Mouse (Mus musculus): ENCODE data around the gene Aldh16a1. TPM values are rescaled to one million over a fixed set of nuclear protein-coding genes. Genes with fewer than 3 reads are reported as not detected.

Gene Aldh16a1
- 33.3 and 47.6 TPM in 2 replicates for total RNA-seq (2014; rRNA removed)
- 116 and 162 TPM in 2 replicates for polyA plus RNA-seq (2012; rRNA removed)

- Histone ChIP-seq H3K27me3 (ENCODE audit: control insufficient read depth, insufficient read depth, low read length) (no peaks in the 10 kb centered on the region), H3K27ac (replicated peaks; ENCODE audit: insufficient read depth, low read depth, low read length) (peak within 1 kb of the TSS; percentile 97), H3K36me3 (ENCODE audit: control insufficient read depth, insufficient read depth, low read length) (no peaks in the 10 kb centered on the region), H3K4me1 (ENCODE audit: control insufficient read depth, insufficient read depth, low read length) (peaks cover 5% of the 10 kb centered on the region; the same call in 1 of the 2 replicates), H3K79me2 (ENCODE audit: control insufficient read depth, insufficient read depth, low read length) (no peaks in the 10 kb centered on the region), H3K9ac (ENCODE audit: low read depth, low read length) (peak within 1 kb of the TSS; percentile 99), H3K4me3 (ENCODE audit: insufficient read depth, low read depth, low read length) (peak within 1 kb of the TSS; percentile 85)
- DNase-seq (ENCODE audit: extremely low read depth, low read depth, low spot score), result peak; percentile 82
- WGBS, result under 1% methylated on average over 69 of the region's 69 CpGs
- TF ChIP-seq CTCF (IDR thresholded peaks at IDR 0.05; ENCODE audit: low read depth, low read length) (peak; percentile 55), POLR2A (IDR thresholded peaks at IDR 0.05; ENCODE audit: extremely low read depth, insufficient read depth, low read length) (peak; percentile 90)
Measured at GRCm38 (mm10) chr7:45154096-45154992, at the start of gene Aldh16a1, which contains the start of gene Pih1d1. Aldh16a1 (minus strand) TSS chr7:45154584. Pih1d1 (plus strand) TSS chr7:45154303.

GRCm38 (mm10) chr7:45202654-45203053 is 48.3 kb upstream of the Aldh16a1 start:
- WGBS, result 65% methylated on average over 10 of the region's 10 CpGs
- H3K9ac ChIP-seq (ENCODE audit: low read depth, low read length), result no peak overlapping the region
- no peaks in the 10 kb centered on the region for H3K36me3 ChIP-seq (ENCODE audit: control insufficient read depth, insufficient read depth, low read length)
- no peak overlapping the region for H3K27ac ChIP-seq (replicated peaks; ENCODE audit: insufficient read depth, low read depth, low read length)
- DNase-seq (ENCODE audit: extremely low read depth, low read depth, low spot score), result no peak
- TF ChIP-seq POLR2A (IDR thresholded peaks at IDR 0.05; ENCODE audit: extremely low read depth, insufficient read depth, low read length) (no peak), CTCF (IDR thresholded peaks at IDR 0.05; ENCODE audit: low read depth, low read length) (no peak)
- H3K4me1 ChIP-seq (ENCODE audit: control insufficient read depth, insufficient read depth, low read length), result no peaks in the 10 kb centered on the region
- H3K27me3 ChIP-seq (ENCODE audit: control insufficient read depth, insufficient read depth, low read length), result no peaks in the 10 kb centered on the region
- H3K79me2 ChIP-seq (ENCODE audit: control insufficient read depth, insufficient read depth, low read length), result no peaks in the 10 kb centered on the region
- no peak overlapping the region for H3K4me3 ChIP-seq (ENCODE audit: insufficient read depth, low read depth, low read length)

GRCm38 (mm10) chr7:45198961-45199360 is 44.6 kb upstream of the Aldh16a1 start:
- H3K79me2 ChIP-seq (ENCODE audit: control insufficient read depth, insufficient read depth, low read length), result no peaks in the 10 kb centered on the region
- WGBS, result 80% methylated on average over 11 of the region's 11 CpGs
- H3K9ac ChIP-seq (ENCODE audit: low read depth, low read length), result no peak overlapping the region
- H3K27ac ChIP-seq (replicated peaks; ENCODE audit: insufficient read depth, low read depth, low read length), result no peak overlapping the region
- H3K4me3 ChIP-seq (ENCODE audit: insufficient read depth, low read depth, low read length), result no peak overlapping the region
- no peak for DNase-seq (ENCODE audit: extremely low read depth, low read depth, low spot score)
- H3K4me1 ChIP-seq (ENCODE audit: control insufficient read depth, insufficient read depth, low read length), result no peaks in the 10 kb centered on the region
- no peaks in the 10 kb centered on the region for H3K36me3 ChIP-seq (ENCODE audit: control insufficient read depth, insufficient read depth, low read length)
- no peak for TF ChIP-seq POLR2A (IDR thresholded peaks at IDR 0.05; ENCODE audit: extremely low read depth, insufficient read depth, low read length)
- TF ChIP-seq CTCF (IDR thresholded peaks at IDR 0.05; ENCODE audit: low read depth, low read length), result no peak
- H3K27me3 ChIP-seq (ENCODE audit: control insufficient read depth, insufficient read depth, low read length), result no peaks in the 10 kb centered on the region

DNA sequence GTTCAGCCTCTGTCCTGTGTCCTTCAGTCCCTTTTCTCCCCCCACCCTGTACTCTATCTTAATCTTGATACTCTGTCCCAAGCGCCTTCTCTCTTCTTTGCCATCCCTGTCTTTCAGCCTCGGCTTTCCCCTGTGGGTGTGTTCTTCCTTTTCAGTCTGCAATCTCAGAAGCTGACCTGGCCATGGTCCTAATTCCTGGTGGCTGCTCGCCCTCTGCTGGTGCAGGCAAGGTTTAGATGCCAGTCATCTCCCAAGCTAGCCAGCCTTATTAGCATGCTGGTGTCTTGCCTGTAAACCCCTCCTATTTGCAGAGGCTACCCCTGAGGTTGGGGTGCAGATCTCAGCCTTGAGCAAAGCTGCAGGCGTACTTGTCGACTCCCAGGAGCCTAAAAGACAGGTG is 44.1 kb upstream of the Aldh16a1 start:
- DNase-seq (ENCODE audit: extremely low read depth, low read depth, low spot score), result peak; percentile 52
- Histone ChIP-seq H3K9ac (ENCODE audit: low read depth, low read length) (no peak overlapping the region), H3K4me1 (ENCODE audit: control insufficient read depth, insufficient read depth, low read length) (no peaks in the 10 kb centered on the region), H3K4me3 (ENCODE audit: insufficient read depth, low read depth, low read length) (no peak overlapping the region), H3K27ac (replicated peaks; ENCODE audit: insufficient read depth, low read depth, low read length) (no peak overlapping the region), H3K27me3 (ENCODE audit: control insufficient read depth, insufficient read depth, low read length) (no peaks in the 10 kb centered on the region), H3K36me3 (ENCODE audit: control insufficient read depth, insufficient read depth, low read length) (no peaks in the 10 kb centered on the region), H3K79me2 (ENCODE audit: control insufficient read depth, insufficient read depth, low read length) (no peaks in the 10 kb centered on the region)
- WGBS, result 11% methylated on average over 5 of the region's 5 CpGs
- no peak for TF ChIP-seq POLR2A (IDR thresholded peaks at IDR 0.05; ENCODE audit: extremely low read depth, insufficient read depth, low read length)
- peak; percentile 95 for TF ChIP-seq CTCF (IDR thresholded peaks at IDR 0.05; ENCODE audit: low read depth, low read length)

GRCm38 (mm10) chr7:45196994-45197393 is 42.6 kb upstream of the Aldh16a1 start:
- no peak overlapping the region for H3K27ac ChIP-seq (replicated peaks; ENCODE audit: insufficient read depth, low read depth, low read length)
- H3K79me2 ChIP-seq (ENCODE audit: control insufficient read depth, insufficient read depth, low read length), result no peaks in the 10 kb centered on the region
- TF ChIP-seq CTCF (IDR thresholded peaks at IDR 0.05; ENCODE audit: low read depth, low read length) (no peak), POLR2A (IDR thresholded peaks at IDR 0.05; ENCODE audit: extremely low read depth, insufficient read depth, low read length) (no peak)
- H3K9ac ChIP-seq (ENCODE audit: low read depth, low read length), result no peak overlapping the region
- H3K4me3 ChIP-seq (ENCODE audit: insufficient read depth, low read depth, low read length), result no peak overlapping the region
- WGBS, result 73% methylated on average over 5 of the region's 5 CpGs
- no peaks in the 10 kb centered on the region for H3K27me3 ChIP-seq (ENCODE audit: control insufficient read depth, insufficient read depth, low read length)
- no peak for DNase-seq (ENCODE audit: extremely low read depth, low read depth, low spot score)
- no peaks in the 10 kb centered on the region for H3K4me1 ChIP-seq (ENCODE audit: control insufficient read depth, insufficient read depth, low read length)
- H3K36me3 ChIP-seq (ENCODE audit: control insufficient read depth, insufficient read depth, low read length), result no peaks in the 10 kb centered on the region

GRCm38 (mm10) chr7:45196176-45196535 is 41.8 kb upstream of the Aldh16a1 start:
- Histone ChIP-seq H3K4me3 (ENCODE audit: insufficient read depth, low read depth, low read length) (no peak overlapping the region), H3K9ac (ENCODE audit: low read depth, low read length) (no peak overlapping the region), H3K79me2 (ENCODE audit: control insufficient read depth, insufficient read depth, low read length) (no peaks in the 10 kb centered on the region), H3K27me3 (ENCODE audit: control insufficient read depth, insufficient read depth, low read length) (no peaks in the 10 kb centered on the region), H3K36me3 (ENCODE audit: control insufficient read depth, insufficient read depth, low read length) (no peaks in the 10 kb centered on the region), H3K4me1 (ENCODE audit: control insufficient read depth, insufficient read depth, low read length) (no peaks in the 10 kb centered on the region), H3K27ac (replicated peaks; ENCODE audit: insufficient read depth, low read depth, low read length) (no peak overlapping the region)
- DNase-seq (ENCODE audit: extremely low read depth, low read depth, low spot score), result no peak
- 80% methylated on average over 4 of the region's 4 CpGs for WGBS
- TF ChIP-seq POLR2A (IDR thresholded peaks at IDR 0.05; ENCODE audit: extremely low read depth, insufficient read depth, low read length) (no peak), CTCF (IDR thresholded peaks at IDR 0.05; ENCODE audit: low read depth, low read length) (no peak)
